Mouse (Mus musculus) spleen, adult 12 weeks (tissue): ENCODE data around the gene Mga.
A peak's percentile ranks its signal among the peaks of the same experiment; 100 is the strongest.

Experiments
- DNase-seq: peaks from one replicate; pipeline ENCODE4 v3.0.0; 2022; ENCODE audit warnings: low spot score

Mga gene

DNA sequence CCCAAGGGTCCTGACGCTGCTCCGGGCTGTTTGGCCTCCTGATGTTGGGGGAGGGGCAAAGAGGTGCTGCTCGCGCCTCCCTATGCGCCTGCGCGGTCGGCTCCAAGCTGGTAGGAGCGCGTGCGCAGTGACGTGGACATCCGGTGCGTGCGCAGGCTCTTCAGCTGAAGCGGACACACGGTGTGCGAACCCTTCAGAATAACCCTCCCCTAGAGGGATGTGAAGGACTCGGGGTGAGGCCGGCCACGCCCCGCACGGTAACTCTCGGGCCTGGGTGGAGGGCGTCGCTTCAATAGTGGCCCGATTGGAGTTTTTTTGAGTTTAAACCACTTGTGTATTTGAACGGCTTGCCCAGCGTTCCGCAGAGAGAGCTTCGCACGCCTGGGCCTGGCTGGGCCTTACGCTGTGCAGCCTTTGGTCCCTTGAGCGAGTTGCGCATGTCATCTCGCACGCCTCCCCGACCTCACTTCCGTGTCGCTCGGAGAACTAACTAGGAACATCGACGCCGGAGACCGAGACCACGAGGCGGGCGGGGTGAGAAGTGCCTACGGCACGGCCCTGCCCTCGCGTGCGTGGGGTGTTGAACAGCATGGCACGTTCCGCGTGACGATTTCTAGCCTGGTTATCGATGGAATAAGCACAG, at the start of gene Mga:
Gene Mga, plus strand, starts transcription at position 139 of the 643 bp plus-strand sequence.
- peak; percentile 94 for DNase-seq

DNA sequence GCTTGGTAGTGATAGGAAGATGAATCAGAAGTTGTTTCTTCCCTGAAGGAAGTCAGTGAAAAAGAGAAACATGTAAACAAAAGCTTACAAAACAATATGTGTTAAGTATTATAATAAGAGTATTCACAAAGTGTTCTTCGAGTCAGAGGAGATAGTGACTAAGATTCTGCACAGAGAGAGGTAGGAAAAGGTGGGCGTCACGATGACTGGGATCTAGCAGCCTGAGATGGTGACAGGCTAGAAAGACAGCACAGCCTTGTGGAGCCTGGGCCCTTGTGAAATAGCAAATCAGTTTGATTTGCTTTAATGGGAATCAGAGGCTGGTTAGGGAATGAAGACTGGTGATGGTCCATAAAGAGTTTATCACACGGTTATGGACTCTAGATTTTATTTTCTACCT, 43.2 kb upstream of the Mga start:
- DNase-seq = no peak

GRCm38 (mm10) chr2:119855310-119855850, 41.6 kb upstream of the Mga start:
- no peak for DNase-seq

DNA sequence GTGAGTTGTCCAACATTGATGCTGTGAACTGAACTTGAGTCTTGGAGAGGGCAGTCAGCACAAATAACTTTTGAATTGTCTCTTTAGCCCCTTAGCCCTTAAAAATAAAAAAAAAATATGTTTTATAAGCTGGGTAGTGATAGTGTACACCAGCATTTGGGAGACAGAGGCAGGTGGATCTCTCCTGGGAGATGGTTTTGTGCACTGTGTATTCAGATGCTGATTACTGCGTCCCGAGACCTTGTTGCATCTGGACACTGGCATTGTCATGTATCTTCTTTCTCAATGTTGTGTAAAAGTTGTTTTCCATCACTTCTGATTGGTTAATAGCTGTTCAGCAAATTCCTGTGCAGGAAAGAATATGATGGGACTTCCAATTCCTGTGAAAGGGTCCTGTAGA, 39.7 kb upstream of the Mga start:
- no peak for DNase-seq

DNA sequence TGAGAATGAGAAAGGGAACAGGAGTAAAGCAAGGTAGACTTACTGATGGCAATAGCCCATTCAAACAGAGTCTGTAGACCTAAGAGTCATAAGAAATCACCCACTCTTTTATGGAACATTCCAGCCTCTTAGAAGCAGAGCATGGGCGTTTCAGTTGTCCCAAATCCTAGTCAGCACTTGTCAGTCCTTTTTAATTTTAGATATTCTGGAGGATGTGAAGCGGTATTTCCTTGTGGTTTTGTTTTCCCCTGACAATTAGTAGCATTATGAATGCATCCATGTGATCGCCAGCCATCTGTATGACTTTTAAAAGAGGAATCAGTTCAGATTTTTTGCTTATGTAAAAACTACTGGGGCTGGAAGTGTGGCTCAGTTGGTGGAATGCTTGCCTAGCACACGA, 32.5 kb upstream of the Mga start:
- DNase-seq = no peak

DNA sequence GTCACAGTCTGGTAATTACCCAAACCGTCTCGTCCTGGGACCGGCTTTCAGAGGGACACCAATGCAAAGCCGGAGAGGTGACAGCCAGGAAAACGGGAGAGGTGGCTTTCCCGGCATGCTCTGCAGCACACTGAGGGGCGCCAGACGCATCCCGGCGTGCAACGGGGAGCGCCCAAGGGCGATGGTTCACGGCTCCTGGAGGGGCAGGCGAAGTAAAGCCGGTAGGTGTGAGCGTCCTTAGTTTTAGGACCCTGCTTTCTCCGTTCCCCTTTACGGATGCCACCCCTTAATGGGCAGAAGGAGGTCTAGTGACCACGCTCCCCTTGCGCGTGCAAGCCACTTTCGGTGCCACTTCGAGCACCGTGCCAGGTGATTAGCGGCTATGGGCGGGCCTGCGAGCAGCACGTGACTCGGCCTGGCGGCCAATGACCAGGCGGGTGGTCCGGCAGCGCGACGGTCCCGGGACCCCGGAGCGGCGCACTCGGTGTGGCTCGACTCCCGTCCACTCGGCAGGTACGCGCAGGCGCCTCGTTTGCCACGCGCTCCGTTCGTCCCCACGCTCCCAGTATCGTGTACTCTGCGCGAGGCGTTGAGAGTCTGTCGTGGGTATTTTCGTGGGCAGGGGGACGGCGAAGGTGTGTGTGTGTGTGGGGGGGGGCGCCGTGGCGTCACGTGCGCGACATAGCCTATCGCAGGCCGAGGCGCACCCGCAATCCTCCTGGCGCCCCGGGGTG, 24.5 kb upstream of the Mga start:
- DNase-seq = peak; percentile 41

GRCm38 (mm10) chr2:119873105-119873464, 23.9 kb upstream of the Mga start:
- DNase-seq = peak; percentile 38

DNA sequence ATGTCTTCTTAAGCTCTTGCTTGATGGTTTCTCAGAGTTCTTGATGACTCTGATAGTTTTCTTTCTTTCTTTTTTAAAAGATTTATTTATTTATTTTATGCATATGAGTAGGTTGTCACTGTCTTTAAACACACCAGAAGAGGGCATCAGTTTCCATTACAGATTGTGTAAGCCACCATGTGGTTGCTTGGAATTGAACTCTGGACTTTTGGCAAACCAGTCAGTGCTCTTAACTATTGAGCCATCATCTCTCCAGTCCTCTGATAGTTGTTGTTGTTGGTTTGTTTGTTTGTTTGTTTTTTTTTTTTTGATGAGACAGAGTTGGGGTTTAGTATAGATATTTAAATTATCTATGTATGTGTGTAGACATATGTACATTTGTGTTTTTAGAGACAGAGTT, 21.0 kb upstream of the Mga start:
- DNase-seq = no peak

- DNase-seq = no peak
Measured at GRCm38 (mm10) chr2:119887201-119887600, 9.8 kb upstream of the Mga start.

GRCm38 (mm10) chr2:119896553-119897089, 407 bp upstream of the Mga start:
- DNase-seq = no peak

- peak; percentile 32 for DNase-seq
Measured at GRCm38 (mm10) chr2:119898141-119898594, 1.1 kb downstream of the Mga start.

DNA sequence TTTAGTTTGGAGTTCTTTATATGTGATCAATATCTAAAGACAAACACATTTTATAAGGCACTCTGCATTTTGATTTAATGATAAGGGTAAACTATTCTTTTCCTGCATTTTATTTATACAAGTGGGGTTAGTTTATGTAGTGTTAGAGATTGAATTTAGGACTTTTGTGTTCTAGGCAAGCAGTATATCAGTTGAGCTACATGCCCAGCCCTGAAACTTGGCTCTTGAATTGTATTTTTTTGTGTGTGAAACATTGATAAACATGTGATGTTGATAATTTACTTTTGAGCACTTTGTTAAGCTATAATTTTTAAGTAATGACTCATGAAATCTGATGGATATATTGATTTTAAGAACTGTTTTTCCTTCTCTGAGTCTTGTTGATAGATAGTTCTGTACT, 19.0 kb downstream of the Mga start:
- DNase-seq = no peak

DNA sequence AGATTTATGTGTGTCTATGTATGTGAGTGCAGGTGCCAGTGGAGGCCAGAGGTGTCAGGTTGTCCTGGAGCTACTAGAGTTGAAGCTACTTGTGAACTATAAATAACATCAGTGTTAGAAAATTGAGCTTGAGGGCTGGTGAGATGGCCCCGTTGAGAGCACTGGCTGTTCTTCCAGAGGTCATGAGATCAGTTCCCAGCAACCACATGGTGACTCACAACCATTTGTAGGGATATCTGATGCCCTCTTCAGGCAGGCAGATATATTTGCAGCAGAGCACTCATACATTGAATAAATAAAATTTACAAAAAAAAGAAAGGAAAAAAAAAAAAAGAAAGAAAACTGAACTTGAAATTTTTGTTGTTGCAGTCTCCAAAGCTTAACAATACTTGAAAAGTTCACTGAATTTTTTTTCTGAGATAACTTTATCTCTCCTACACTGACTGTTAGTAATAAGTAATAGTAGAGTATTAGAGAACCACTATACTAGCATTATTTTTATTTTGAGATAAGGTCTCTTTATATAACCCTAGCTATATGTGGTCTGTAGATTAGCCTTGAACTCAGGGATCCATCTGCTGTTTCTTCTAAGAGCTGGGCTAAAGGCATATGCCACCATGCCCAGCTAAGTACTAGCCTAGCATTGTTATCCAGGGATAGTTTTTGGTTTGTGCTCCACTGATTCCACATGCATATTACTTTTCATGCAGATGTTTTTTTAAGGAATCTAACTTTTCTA, 20.8 kb downstream of the Mga start:
- DNase-seq = no peak

DNA sequence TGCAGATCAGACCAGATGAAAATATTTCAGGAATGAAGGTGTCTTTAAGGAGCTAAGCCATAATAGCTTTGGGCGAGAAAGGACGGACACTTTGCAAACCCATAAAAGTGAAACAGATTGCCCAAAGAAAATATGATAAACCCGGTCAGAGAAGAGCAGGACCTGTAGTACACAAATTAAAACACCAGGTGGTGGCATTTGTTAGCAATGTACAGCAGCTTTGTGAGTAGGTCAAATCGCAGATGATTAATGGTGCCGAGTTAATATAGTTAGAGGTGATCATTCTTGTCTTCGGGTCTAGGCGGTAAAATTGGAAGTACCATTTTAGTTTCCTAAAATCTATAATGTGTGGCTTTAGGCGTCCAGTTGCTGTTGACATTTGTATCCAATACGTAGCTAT, 73.5 kb downstream of the Mga start:
- peak; percentile 11 for DNase-seq

- DNase-seq = no peak
Measured at GRCm38 (mm10) chr2:119971316-119971715, 74.3 kb downstream of the Mga start.

- DNase-seq = peak; percentile 91
Measured at GRCm38 (mm10) chr2:119971837-119972536, 75.0 kb downstream of the Mga start.

- DNase-seq = no peak
Measured at GRCm38 (mm10) chr2:119972537-119972879, 75.5 kb downstream of the Mga start, which contains the start of gene Mapkbp1. Gene Mapkbp1, plus strand, starts transcription at chr2:119972699.

DNA sequence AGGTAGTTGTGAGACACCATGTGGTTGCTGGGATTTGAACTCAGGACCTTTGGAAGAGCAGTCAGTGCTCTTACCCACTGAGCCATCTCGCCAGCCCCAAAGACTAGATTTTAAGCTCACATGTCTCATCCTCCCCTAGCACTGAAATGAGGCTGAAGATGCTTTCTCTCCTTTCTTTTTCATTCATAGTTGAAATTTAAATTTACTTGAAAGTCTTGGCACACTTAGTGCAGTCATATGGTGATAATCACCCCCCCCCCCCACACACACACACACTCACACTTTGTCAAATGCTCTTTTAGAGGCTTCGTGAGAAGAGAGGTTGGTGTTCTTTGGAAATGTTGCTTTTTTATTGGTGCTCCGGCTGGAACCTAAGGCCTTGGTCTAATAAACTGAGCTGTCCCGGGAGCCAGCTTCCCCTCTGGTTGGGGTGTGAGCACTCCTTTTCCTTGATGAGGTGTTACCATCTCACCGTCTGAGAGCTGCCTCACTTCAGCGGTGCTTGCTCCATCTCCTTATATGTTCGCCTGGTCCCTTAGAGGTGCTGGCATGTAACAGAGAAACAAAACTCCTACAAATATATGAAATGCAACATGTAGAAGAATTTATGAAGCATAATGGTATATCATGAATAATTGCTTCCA, 83.4 kb downstream of the Mga start:
- DNase-seq = no peak

GRCm38 (mm10) chr2:119981631-119982030, 84.6 kb downstream of the Mga start:
- DNase-seq = no peak

DNA sequence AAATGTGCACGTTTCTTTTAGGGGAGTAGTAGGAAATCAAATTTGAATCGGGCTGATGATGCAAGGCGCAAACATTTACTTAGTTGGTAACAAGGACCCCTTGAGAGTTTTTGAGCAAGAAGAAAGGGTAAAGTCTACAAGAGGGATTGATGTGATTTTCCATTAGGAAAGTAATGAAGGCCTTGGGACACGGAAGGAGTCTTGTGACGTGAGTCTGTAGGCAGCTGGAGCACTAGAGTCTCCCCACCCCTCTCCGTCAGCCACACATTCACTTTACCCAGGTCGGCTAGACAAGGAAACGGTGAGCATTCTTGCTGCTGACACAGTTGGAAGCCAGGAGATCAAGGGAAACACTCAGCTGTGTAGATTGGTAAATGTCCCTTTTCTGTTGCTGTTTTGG, 88.8 kb downstream of the Mga start:
- no peak for DNase-seq

DNA sequence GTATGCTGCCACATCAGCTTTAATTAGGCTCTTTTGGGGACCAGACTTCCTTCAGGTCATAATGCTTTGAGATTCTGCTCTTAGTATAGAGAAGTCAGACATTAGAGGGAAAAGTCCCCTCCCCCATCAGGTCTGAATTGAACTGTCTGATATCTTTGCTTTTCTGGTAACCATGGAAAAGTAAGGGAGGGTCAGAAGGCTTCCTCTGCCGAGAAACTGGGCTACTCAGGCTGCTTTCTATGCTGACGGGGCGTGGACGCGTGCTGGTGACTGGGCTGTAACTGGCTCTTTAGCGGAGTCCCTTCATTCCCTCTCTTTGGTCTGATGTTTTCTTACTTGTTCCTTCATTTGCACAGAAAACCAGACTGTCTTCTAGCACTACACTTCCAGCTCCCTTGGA, 89.3 kb downstream of the Mga start:
- no peak for DNase-seq
